Mouse (Mus musculus) embryonic fibroblast, embryonic 13.5 days (primary cell): ENCODE data around the gene 7530416G11Rik. TPM values are rescaled to one million over a fixed set of nuclear protein-coding genes. Genes with fewer than 3 reads are reported as not detected.

Source experiments
- H3K27ac ChIP-seq: 2 replicates; pipeline ENCODE4 v1.5.1; 2012; ENCODE audit warnings: low read length, control low read depth, inconsistent platforms; ENCODE audit not compliant: insufficient read depth
- H3K4me1 ChIP-seq: 2 replicates; pipeline ENCODE4 v1.6.1; 2011; ENCODE audit warnings: low read length; ENCODE audit not compliant: control insufficient read depth, insufficient read depth
- H3K4me3 ChIP-seq: 2 replicates; pipeline ENCODE4 v1.5.1; 2011; ENCODE audit warnings: mild to moderate bottlenecking, control low read depth, low read length; ENCODE audit not compliant: insufficient read depth
- CTCF ChIP-seq: IDR thresholded peaks from 2 replicates; pipeline ENCODE4 v1.5.1; 2011; ENCODE audit warnings: mild to moderate bottlenecking, control low read depth, low read length, moderate library complexity, borderline replicate concordance; ENCODE audit not compliant: insufficient read depth
- POLR2A ChIP-seq: IDR thresholded peaks from 2 replicates; pipeline ENCODE4 v1.6.1; 2011; ENCODE audit warnings: low read depth, mild to moderate bottlenecking, control low read depth, low read length, moderate library complexity
- polyA plus RNA-seq: library from polyadenylated mRNA; stranded (reverse); fragments of >200 nt; gene quantifications from 2 replicates; pipeline ENCODE4 v1.2.4, GENCODE M21; 2011; ENCODE audit warnings: low read depth; ENCODE audit not compliant: missing spikeins, insufficient read length

7530416G11Rik gene
- polyA plus RNA-seq, 1 experiment: not detected

DNA sequence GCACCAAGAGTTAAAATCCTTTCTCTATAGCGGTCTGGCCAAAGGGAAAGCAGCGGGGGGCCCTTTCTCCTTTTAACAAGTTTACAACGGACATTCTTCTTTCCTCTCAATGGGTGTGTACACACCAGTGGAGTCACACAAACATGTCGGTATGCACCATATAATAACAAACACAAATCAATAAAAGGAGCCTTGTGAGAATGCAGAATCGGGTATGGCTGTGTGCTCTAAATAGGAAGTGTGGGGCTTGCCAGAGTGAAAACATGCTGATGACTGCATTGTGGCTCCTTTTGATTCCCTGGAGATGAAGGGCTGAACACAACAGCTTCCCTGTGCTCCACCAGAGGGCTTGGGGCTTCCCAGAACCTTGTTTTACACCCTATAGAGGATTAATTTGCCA is 38.8 kb downstream of the 7530416G11Rik start:
- no peak for TF ChIP-seq POLR2A
- TF ChIP-seq CTCF: no peak
- H3K4me3 ChIP-seq: no peak overlapping the region
- no peak overlapping the region for H3K27ac ChIP-seq
- no peaks in the 10 kb centered on the region for H3K4me1 ChIP-seq

GRCm38 (mm10) chr15:85463027-85463790 is 39.8 kb downstream of the 7530416G11Rik start:
- no peak for TF ChIP-seq POLR2A
- no peak for TF ChIP-seq CTCF
- H3K4me1 ChIP-seq: no peaks in the 10 kb centered on the region
- H3K27ac ChIP-seq: no peak overlapping the region
- H3K4me3 ChIP-seq: no peak overlapping the region

DNA sequence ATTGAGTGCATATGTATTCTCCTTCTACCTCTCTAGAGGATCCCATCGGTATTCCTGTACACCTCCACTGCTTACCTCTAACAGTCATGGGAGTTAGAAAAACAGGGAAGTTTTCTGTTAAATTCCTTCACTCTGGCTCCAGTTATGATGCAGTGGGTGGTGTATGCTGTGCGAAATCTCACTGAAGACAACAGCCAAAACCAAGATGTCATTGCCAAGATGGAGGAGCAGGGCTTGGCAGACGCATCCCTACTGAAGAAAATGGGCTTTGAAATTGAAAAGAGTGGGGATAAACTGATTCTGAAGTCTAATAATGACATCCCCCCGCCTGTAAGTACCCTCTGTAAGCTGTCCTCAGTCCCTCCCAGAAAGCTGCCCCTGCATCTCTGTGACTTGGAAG is 40.9 kb downstream of the 7530416G11Rik start:
- H3K4me3 ChIP-seq: no peak overlapping the region
- no peak for TF ChIP-seq CTCF
- no peak for TF ChIP-seq POLR2A
- H3K4me1 ChIP-seq: no peaks in the 10 kb centered on the region
- H3K27ac ChIP-seq: no peak overlapping the region

DNA sequence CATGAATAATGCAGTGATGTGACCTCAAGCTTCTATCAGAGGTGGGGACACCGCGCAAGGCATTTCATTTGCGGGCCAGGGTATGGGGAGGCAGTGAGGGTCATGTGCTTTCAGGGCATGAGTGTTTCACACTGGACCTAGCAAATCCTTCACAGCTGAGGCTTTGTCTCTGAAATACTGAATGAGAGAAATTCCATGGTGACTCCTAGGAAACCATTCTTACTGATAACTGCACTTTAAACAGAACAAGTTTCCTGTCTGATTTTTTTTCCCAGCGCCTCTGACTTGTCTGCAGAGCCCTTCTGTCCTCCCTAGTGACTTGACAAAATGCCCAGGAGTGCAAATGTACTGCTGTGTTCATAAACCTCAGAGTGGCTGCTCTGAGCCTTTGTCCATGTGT is 41.5 kb downstream of the 7530416G11Rik start:
- Histone ChIP-seq H3K27ac (no peak overlapping the region), H3K4me1 (no peaks in the 10 kb centered on the region)
- no peak for TF ChIP-seq CTCF
- TF ChIP-seq POLR2A: no peak

DNA sequence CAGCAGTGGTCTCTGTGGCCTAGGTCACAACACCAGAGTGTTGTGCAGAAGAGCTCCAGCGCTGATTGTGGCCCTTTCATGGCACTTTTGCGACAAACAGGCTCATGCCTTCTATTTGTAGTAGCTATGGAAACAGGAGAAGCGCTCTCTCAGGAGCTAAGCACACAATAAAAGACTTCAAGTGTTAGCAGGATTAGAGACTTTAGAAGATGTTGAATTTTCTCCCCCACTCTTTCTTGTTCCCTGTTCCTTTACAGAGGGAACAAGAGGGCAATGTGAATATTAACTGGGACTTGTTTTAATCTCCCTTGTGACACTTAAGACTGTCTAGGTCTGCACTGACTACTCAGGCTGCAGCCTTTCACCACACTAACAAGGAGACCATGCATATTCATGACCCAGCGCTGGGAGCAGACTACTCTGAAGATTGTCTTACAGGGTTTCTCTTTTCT is 44.4 kb downstream of the 7530416G11Rik start:
- Histone ChIP-seq H3K4me1 (no peaks in the 10 kb centered on the region), H3K27ac (no peak overlapping the region), H3K4me3 (no peak overlapping the region)
- no peak for TF ChIP-seq CTCF
- TF ChIP-seq POLR2A: no peak

More for the DNA sequence above, 41.5 kb downstream of the 7530416G11Rik start:
- H3K4me3 ChIP-seq: no peak overlapping the region

- H3K27ac ChIP-seq: no peak overlapping the region
- TF ChIP-seq CTCF (no peak), POLR2A (no peak)
- no peaks in the 10 kb centered on the region for H3K4me1 ChIP-seq
- no peak overlapping the region for H3K4me3 ChIP-seq
These were observed 45.2 kb downstream of the 7530416G11Rik start for GRCm38 (mm10) chr15:85457838-85458237.

- no peaks in the 10 kb centered on the region for H3K4me1 ChIP-seq
- no peak overlapping the region for H3K4me3 ChIP-seq
- TF ChIP-seq CTCF (no peak), POLR2A (no peak)
- H3K27ac ChIP-seq: no peak overlapping the region
These were observed 46.1 kb downstream of the 7530416G11Rik start for GRCm38 (mm10) chr15:85456891-85457290.

- TF ChIP-seq POLR2A (no peak), CTCF (no peak)
- Histone ChIP-seq H3K4me1 (no peaks in the 10 kb centered on the region), H3K27ac (no peak overlapping the region), H3K4me3 (no peak overlapping the region)
These were observed 56.4 kb downstream of the 7530416G11Rik start for GRCm38 (mm10) chr15:85446652-85447051.

Other genes starting within 250 kb of the 7530416G11Rik start
- gene Atxn10, start 167.0 kb downstream of the 7530416G11Rik start, polyA plus RNA-seq: 205 and 229 TPM in 2 replicates
- gene Wnt7b, start 79.2 kb upstream of the 7530416G11Rik start, polyA plus RNA-seq: not detected in 2 replicates
- 0.25 and 0.67 TPM in 2 replicates for gene Ppara, start 231.8 kb upstream of the 7530416G11Rik start, polyA plus RNA-seq